Comparison of ENCODE assay signal across 17 mouse cellular contexts in the genomic region with DNA sequence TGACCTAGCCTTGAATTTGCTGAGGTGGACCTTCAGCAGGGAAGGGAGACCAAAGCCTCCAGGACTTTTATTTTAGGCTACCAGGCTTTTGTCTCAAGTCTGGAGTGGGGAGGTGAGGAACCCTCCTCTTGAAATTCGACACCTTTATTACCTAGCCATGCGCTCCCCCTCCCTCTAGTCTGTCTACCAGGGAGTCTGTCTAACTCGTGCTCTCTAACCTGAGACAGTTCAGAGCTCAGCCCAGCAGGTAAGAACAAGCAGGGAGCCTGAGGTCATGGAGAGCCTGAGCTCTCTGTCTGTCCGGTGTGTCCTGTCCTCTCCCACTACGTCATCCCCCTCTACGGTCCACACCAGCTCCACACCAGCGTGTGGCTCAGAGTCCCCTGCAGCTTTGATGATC. TPM values are rescaled to one million over a fixed set of nuclear protein-coding genes. Genes with fewer than 3 reads are reported as not detected.
DNase-seq lines count a peak whose midpoint lies in the region; ATAC-seq and TF ChIP-seq lines count a peak whose summit lies in the region.
"Had no signal": no experiment of that assay in that cellular context is flagged by ENCODE, and none has a peak within 500 bp of the region (broad histone marks: within the 10 kb centered on the region; RNA-seq: fewer than 3 reads in every experiment).

No protein-coding gene starts in this region.

- peak overlapping the region; percentile 22; the same call in 1 of the 2 replicates for H3K27ac ChIP-seq in heart, postnatal 0 days (ENCODE audit: low read depth)
- H3K27ac ChIP-seq in lung, postnatal 0 days (ENCODE audit: low read length): peak overlapping the region; percentile 59
- 0 out of 2 replicates have a peak overlapping the region, but pooled peaks have one; percentile 8 for H3K27ac ChIP-seq in embryonic facial prominence, embryonic 15.5 days (replicated peaks)
- H3K27ac ChIP-seq: heart, adult 2 months had no signal

- peaks cover 18% of the 10 kb centered on the region for H3K36me3 ChIP-seq in heart, postnatal 0 days (replicated peaks; ENCODE audit: control insufficient read depth, insufficient read depth, low read length)
- H3K36me3 ChIP-seq in lung, postnatal 0 days (ENCODE audit: insufficient read depth, low read length): no peaks in the 10 kb centered on the region
- H3K36me3 ChIP-seq in embryonic facial prominence, embryonic 15.5 days: 0 out of 2 replicates have a peak, but pooled peaks cover 8% of the 10 kb centered on the region

- intact Hi-C loops in heart, postnatal 14 days (cut with DNase I): no loop called here
- intact Hi-C loops in left cerebral cortex, postnatal 10 days (cut with DNase I): no loop called here

- H3K9ac ChIP-seq in heart, postnatal 0 days (replicated peaks; ENCODE audit: low read depth, low read length): no peak overlapping the region
- H3K9ac ChIP-seq in lung, postnatal 0 days (replicated peaks; ENCODE audit: low read depth): no peak overlapping the region
- no peak overlapping the region for H3K9ac ChIP-seq in embryonic facial prominence, embryonic 15.5 days

- no peaks in the 10 kb centered on the region for H3K27me3 ChIP-seq in heart, postnatal 0 days (ENCODE audit: control insufficient read depth, insufficient read depth, low read length)
- H3K27me3 ChIP-seq in lung, postnatal 0 days (replicated peaks; ENCODE audit: insufficient read depth, low read length): no peaks in the 10 kb centered on the region
- no peaks in the 10 kb centered on the region for H3K27me3 ChIP-seq in embryonic facial prominence, embryonic 15.5 days

- no peak for TF ChIP-seq EP300 in heart, postnatal 0 days (IDR thresholded peaks at IDR 0.05; ENCODE audit: low read depth)
- no peak for TF ChIP-seq EP300 in lung, postnatal 0 days (IDR thresholded peaks at IDR 0.05)

- peaks cover 59% of the 10 kb centered on the region for H3K4me1 ChIP-seq in heart, postnatal 0 days (ENCODE audit: control insufficient read depth, insufficient read depth)
- peaks cover 55% of the 10 kb centered on the region for H3K4me1 ChIP-seq in lung, postnatal 0 days (ENCODE audit: insufficient read depth, low read depth, low read length)
- H3K4me1 ChIP-seq in embryonic facial prominence, embryonic 15.5 days: peaks cover 51% of the 10 kb centered on the region

- no peaks in the 10 kb centered on the region for H3K9me3 ChIP-seq in heart, postnatal 0 days (replicated peaks; ENCODE audit: control insufficient read depth, low read length)
- H3K9me3 ChIP-seq in lung, postnatal 0 days (ENCODE audit: low read length): no peaks in the 10 kb centered on the region
- H3K9me3 ChIP-seq in embryonic facial prominence, embryonic 15.5 days (replicated peaks): no peaks in the 10 kb centered on the region
- H3K9me3 ChIP-seq: megakaryocyte, embryonic 14.5 days had no signal

- no peak for ATAC-seq in heart, postnatal 0 days (ENCODE audit: insufficient read depth, low read depth)
- no peak for ATAC-seq in lung, postnatal 0 days
- no peak for ATAC-seq in embryonic facial prominence, embryonic 15.5 days (ENCODE audit: insufficient number of reproducible peaks, low FRiP score, low TSS enrichment, low read depth)
- ATAC-seq: activated CD4-positive, CD25-positive, alpha-beta regulatory T cell, adult 4 months; forebrain, embryonic 16.5 days had no signal

- no peak overlapping the region for H3K4me2 ChIP-seq in heart, postnatal 0 days (ENCODE audit: low read depth, low read length)
- no peak overlapping the region for H3K4me2 ChIP-seq in lung, postnatal 0 days (replicated peaks; ENCODE audit: low read depth, low read length)
- no peak overlapping the region for H3K4me2 ChIP-seq in embryonic facial prominence, embryonic 15.5 days (replicated peaks)
- H3K4me2 ChIP-seq: liver, embryonic 11.5 days had no signal

- 72% methylated on average over 7 of the region's 7 CpGs for WGBS in heart, postnatal 0 days
- 60% methylated on average over 7 of the region's 7 CpGs for WGBS in lung, postnatal 0 days
- WGBS in embryonic facial prominence, embryonic 15.5 days: 49% methylated on average over 7 of the region's 7 CpGs

- no peak for DNase-seq in heart, postnatal 0 days (ENCODE audit: low spot score)
- DNase-seq in heart, postnatal 14 days: no peak
- no peak for DNase-seq in lung, postnatal 0 days (ENCODE audit: low spot score)
- no peak for DNase-seq in lung, postnatal 36 days
- DNase-seq in left cerebral cortex, postnatal 10 days (ENCODE audit: extremely low spot score in 1 of 2, low spot score in 2 of 2): no peak
- DNase-seq in urinary bladder, adult 18-20 months (ENCODE audit: low spot score in 2 of 2): no peak
- DNase-seq: cerebellum, adult 8-10 months; heart, adult 2 months; kidney, adult 8-10 months; layer of hippocampus, postnatal 36 days; right cerebral cortex, postnatal 4 days had no signal

- H3K4me3 ChIP-seq in heart, postnatal 0 days (ENCODE audit: low read depth, low read length): no peak overlapping the region
- no peak overlapping the region for H3K4me3 ChIP-seq in lung, postnatal 0 days (ENCODE audit: low read depth, low read length)
- H3K4me3 ChIP-seq in embryonic facial prominence, embryonic 15.5 days (replicated peaks): no peak overlapping the region
- H3K4me3 ChIP-seq: heart, adult 2 months; megakaryocyte, embryonic 14.5 days; myocyte had no signal

- no peak for TF ChIP-seq CTCF in heart, postnatal 0 days (IDR thresholded peaks at IDR 0.05; ENCODE audit: low read depth)
- TF ChIP-seq CTCF in lung, postnatal 0 days (IDR thresholded peaks at IDR 0.05): no peak

RNA-seq across cellular contexts. Expression of a gene that starts 39.6 kb away (rescaled TPM):
- 50.6 and 74.8 TPM in 2 replicates for total RNA-seq in heart, postnatal 0 days (2014; rRNA removed; ENCODE audit: low replicate concordance)
- polyA plus RNA-seq in heart, postnatal 0 days (2015; fragmentation: Nextera tagmentation; extraction: Ambion mirVana): 11.0 and 15.1 TPM in 2 replicates
- total RNA-seq in heart, postnatal 14 days (2021): 10 to 100 TPM; 15.5 to 17.1 TPM
- 18.9 and 22.0 TPM in 2 replicates for polyA plus RNA-seq in lung, postnatal 0 days (2015; fragmentation: Nextera tagmentation; extraction: Ambion mirVana)
- 26.6 and 27.9 TPM in 2 replicates for polyA plus RNA-seq in embryonic facial prominence, embryonic 15.5 days (2015; fragmentation: Nextera tagmentation; extraction: Ambion mirVana)
- total RNA-seq in left cerebral cortex, postnatal 10 days (2021): 10 to 100 TPM; 24.4 to 25.9 TPM

Comparison
In these comparisons a context has a peak if more than half of its experiments do, and no peak if none do; other contexts are left out.
1. H3K27ac ChIP-seq: peak in every context shown above with its lines; median percentile 59 in lung, postnatal 0 days; 22 in heart, postnatal 0 days; 8 in embryonic facial prominence, embryonic 15.5 days.